Mouse (Mus musculus): ENCODE data around the gene Edem2. TPM values are rescaled to one million over a fixed set of nuclear protein-coding genes. Genes with fewer than 3 reads are reported as not detected.

Gene Edem2
- 44.9 and 53.7 TPM in 2 replicates for polyA plus RNA-seq (2012; rRNA removed)

GRCm38 (mm10) chr2:155729158-155729645 lies at the start of gene Edem2:
TSS of gene Edem2 (minus strand) at chr2:155729475.
- Histone ChIP-seq H3K4me3 (ENCODE audit: insufficient read depth, low read depth, low read length) (peak within 1 kb of the TSS; percentile 88), H3K36me3 (ENCODE audit: control insufficient read depth, insufficient read depth, low read length) (no peaks in the 10 kb centered on the region), H3K4me1 (ENCODE audit: control insufficient read depth, insufficient read depth, low read length) (peaks cover 5% of the 10 kb centered on the region; the same call in 1 of the 2 replicates), H3K27ac (ENCODE audit: insufficient read depth, low read depth, low read length) (no peak within 1 kb of the TSS), H3K27me3 (replicated peaks; ENCODE audit: control insufficient read depth, insufficient read depth, low read length) (no peaks in the 10 kb centered on the region)
- peak; percentile 96 for DNase-seq
- TF ChIP-seq POLR2A (IDR thresholded peaks at IDR 0.05; ENCODE audit: low read depth, low read length) (peak; percentile 80), CTCF (conservative IDR thresholded peaks at IDR 0.05; ENCODE audit: insufficient read depth, insufficient read length, low read depth, low read length) (no peak)
- under 1% methylated on average over 30 of the region's 33 CpGs for WGBS

DNA sequence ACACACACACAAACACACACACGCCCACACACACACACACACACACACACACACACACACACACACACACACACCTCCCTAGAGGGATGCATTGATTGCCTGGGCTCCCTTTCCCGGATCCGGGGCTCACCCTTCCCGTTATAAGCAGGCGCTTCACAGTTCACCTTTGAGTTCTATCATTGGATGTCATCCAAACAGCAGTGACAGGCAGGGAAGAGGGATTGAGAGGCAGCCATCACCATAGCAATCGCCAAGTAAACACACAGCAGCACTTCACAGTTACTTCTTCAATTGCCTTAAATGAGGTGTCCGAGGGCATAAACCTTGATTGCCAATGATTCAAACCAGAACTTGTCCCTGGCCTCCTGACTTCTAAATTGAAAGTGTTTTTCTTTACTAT lies 49.8 kb upstream of the Edem2 start:
- no peaks in the 10 kb centered on the region for H3K36me3 ChIP-seq (ENCODE audit: control insufficient read depth, insufficient read depth, low read length)
- H3K4me3 ChIP-seq (ENCODE audit: insufficient read depth, low read depth, low read length), result no peak overlapping the region
- DNase-seq, result no peak
- 30% methylated on average over 7 of the region's 7 CpGs for WGBS
- no peak for TF ChIP-seq POLR2A (IDR thresholded peaks at IDR 0.05; ENCODE audit: low read depth, low read length)
- no peak for TF ChIP-seq CTCF (conservative IDR thresholded peaks at IDR 0.05; ENCODE audit: insufficient read depth, insufficient read length, low read depth, low read length)
- H3K27ac ChIP-seq (ENCODE audit: insufficient read depth, low read depth, low read length), result no peak overlapping the region
- peaks cover 2% of the 10 kb centered on the region; the same call in 1 of the 2 replicates for H3K27me3 ChIP-seq (replicated peaks; ENCODE audit: control insufficient read depth, insufficient read depth, low read length)
- H3K4me1 ChIP-seq (ENCODE audit: control insufficient read depth, insufficient read depth, low read length), result 0 out of 2 replicates have a peak, but pooled peaks cover 2% of the 10 kb centered on the region

- Histone ChIP-seq H3K27ac (ENCODE audit: insufficient read depth, low read depth, low read length) (no peak overlapping the region), H3K27me3 (replicated peaks; ENCODE audit: control insufficient read depth, insufficient read depth, low read length) (peaks cover 2% of the 10 kb centered on the region; the same call in 1 of the 2 replicates), H3K4me3 (ENCODE audit: insufficient read depth, low read depth, low read length) (no peak overlapping the region), H3K36me3 (ENCODE audit: control insufficient read depth, insufficient read depth, low read length) (no peaks in the 10 kb centered on the region), H3K4me1 (ENCODE audit: control insufficient read depth, insufficient read depth, low read length) (0 out of 2 replicates have a peak, but pooled peaks cover 2% of the 10 kb centered on the region)
- no peak for DNase-seq
- 69% methylated on average over 6 of the region's 6 CpGs for WGBS
- TF ChIP-seq POLR2A (IDR thresholded peaks at IDR 0.05; ENCODE audit: low read depth, low read length), result no peak
- no peak for TF ChIP-seq CTCF (conservative IDR thresholded peaks at IDR 0.05; ENCODE audit: insufficient read depth, insufficient read length, low read depth, low read length)
Observed at GRCm38 (mm10) chr2:155778004-155778403, 48.7 kb upstream of the Edem2 start.

- TF ChIP-seq POLR2A (IDR thresholded peaks at IDR 0.05; ENCODE audit: low read depth, low read length), result no peak
- TF ChIP-seq CTCF (conservative IDR thresholded peaks at IDR 0.05; ENCODE audit: insufficient read depth, insufficient read length, low read depth, low read length), result no peak
- Histone ChIP-seq H3K4me1 (ENCODE audit: control insufficient read depth, insufficient read depth, low read length) (0 out of 2 replicates have a peak, but pooled peaks cover 2% of the 10 kb centered on the region), H3K4me3 (ENCODE audit: insufficient read depth, low read depth, low read length) (no peak overlapping the region), H3K27me3 (replicated peaks; ENCODE audit: control insufficient read depth, insufficient read depth, low read length) (peaks cover 2% of the 10 kb centered on the region; the same call in 1 of the 2 replicates), H3K36me3 (ENCODE audit: control insufficient read depth, insufficient read depth, low read length) (no peaks in the 10 kb centered on the region), H3K27ac (ENCODE audit: insufficient read depth, low read depth, low read length) (no peak overlapping the region)
- no peak for DNase-seq
- 75% methylated on average over 4 of the region's 4 CpGs for WGBS
Observed at GRCm38 (mm10) chr2:155777688-155777985, 48.4 kb upstream of the Edem2 start.

DNA sequence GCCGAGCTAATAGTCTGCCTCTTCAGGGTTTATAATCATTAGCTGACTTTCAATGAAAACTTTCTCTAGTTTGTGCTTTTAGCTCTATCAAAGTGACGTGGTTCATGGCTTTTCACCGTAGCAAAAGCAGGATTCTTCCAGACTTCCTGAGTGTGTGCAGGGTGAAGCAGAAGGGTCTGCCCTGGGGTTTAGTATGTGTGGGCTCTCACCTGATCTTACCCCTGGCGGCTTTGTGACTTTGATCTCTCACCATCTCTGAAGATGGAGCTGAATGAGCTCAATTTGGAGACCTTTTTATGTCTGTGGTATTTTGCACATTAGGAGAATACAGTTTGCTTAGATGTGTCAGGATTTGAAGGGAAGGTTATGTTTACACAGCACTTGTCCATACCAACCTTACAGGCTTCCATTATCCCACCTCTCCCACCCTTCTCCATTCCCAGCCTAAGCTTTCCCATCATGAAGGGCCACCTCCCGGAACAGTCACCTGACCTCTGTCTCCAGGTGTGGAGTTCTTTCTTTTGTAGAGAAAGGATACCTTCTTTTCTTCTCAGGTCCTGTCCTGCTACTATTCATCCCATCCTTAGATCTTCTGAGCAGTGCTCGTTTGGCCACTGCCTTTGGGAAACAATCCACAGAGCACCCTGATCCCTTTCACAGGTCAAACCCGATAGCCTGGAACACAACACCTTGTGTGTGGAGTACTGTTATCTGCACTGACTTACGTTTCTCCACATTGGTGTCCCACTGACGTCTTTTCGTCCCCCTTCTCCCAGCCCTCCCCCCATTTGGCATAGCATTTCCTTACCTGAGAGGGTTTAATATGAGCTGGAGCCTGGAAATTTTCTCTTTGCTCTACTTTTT lies 47.8 kb upstream of the Edem2 start:
- Histone ChIP-seq H3K4me1 (ENCODE audit: control insufficient read depth, insufficient read depth, low read length) (0 out of 2 replicates have a peak, but pooled peaks cover 2% of the 10 kb centered on the region), H3K36me3 (ENCODE audit: control insufficient read depth, insufficient read depth, low read length) (no peaks in the 10 kb centered on the region), H3K27me3 (replicated peaks; ENCODE audit: control insufficient read depth, insufficient read depth, low read length) (peaks cover 2% of the 10 kb centered on the region; the same call in 1 of the 2 replicates), H3K27ac (ENCODE audit: insufficient read depth, low read depth, low read length) (no peak overlapping the region), H3K4me3 (ENCODE audit: insufficient read depth, low read depth, low read length) (no peak overlapping the region)
- WGBS, result 52% methylated on average over 10 of the region's 10 CpGs
- no peak for DNase-seq
- no peak for TF ChIP-seq CTCF (conservative IDR thresholded peaks at IDR 0.05; ENCODE audit: insufficient read depth, insufficient read length, low read depth, low read length)
- TF ChIP-seq POLR2A (IDR thresholded peaks at IDR 0.05; ENCODE audit: low read depth, low read length), result no peak

GRCm38 (mm10) chr2:155775685-155776263 lies 46.5 kb upstream of the Edem2 start:
- no peak overlapping the region for H3K27ac ChIP-seq (ENCODE audit: insufficient read depth, low read depth, low read length)
- DNase-seq, result peak; percentile 34
- no peaks in the 10 kb centered on the region for H3K36me3 ChIP-seq (ENCODE audit: control insufficient read depth, insufficient read depth, low read length)
- WGBS, result 3% methylated on average over 44 of the region's 44 CpGs
- peak overlapping the region; percentile 14; the same call in 1 of the 2 replicates for H3K4me3 ChIP-seq (ENCODE audit: insufficient read depth, low read depth, low read length)
- TF ChIP-seq CTCF (conservative IDR thresholded peaks at IDR 0.05; ENCODE audit: insufficient read depth, insufficient read length, low read depth, low read length), result no peak
- TF ChIP-seq POLR2A (IDR thresholded peaks at IDR 0.05; ENCODE audit: low read depth, low read length), result no peak
- H3K27me3 ChIP-seq (replicated peaks; ENCODE audit: control insufficient read depth, insufficient read depth, low read length), result peaks cover 2% of the 10 kb centered on the region; the same call in 1 of the 2 replicates
- H3K4me1 ChIP-seq (ENCODE audit: control insufficient read depth, insufficient read depth, low read length), result 0 out of 2 replicates have a peak, but pooled peaks cover 2% of the 10 kb centered on the region

All from kidney, adult 2 months (tissue).